In genomic region chrX:7763631-7764393, GRCm38 (mm10) we compare ENCODE assay signal across 8 mouse cellular contexts. TPM values are rescaled to one million over a fixed set of nuclear protein-coding genes. Genes with fewer than 3 reads are reported as not detected.
A peak's percentile ranks its signal among the peaks of the same experiment; 100 is the strongest.
DNase-seq lines count a peak whose midpoint lies in the region; ATAC-seq and TF ChIP-seq lines count a peak whose summit lies in the region.

No protein-coding gene starts in this region.

- TF ChIP-seq CTCF in intestine, postnatal 0 days (IDR thresholded peaks at IDR 0.05; ENCODE audit: low read depth), result no peak
- TF ChIP-seq CTCF in lung, adult 2 months (IDR thresholded peaks at IDR 0.05; ENCODE audit: insufficient read depth, low read length), result no peak

- intact Hi-C loops in left cerebral cortex, postnatal 14 days (cut with DNase I), result no loop called here

- H3K9me3 ChIP-seq in intestine, postnatal 0 days (ENCODE audit: control insufficient read depth), result no peaks in the 10 kb centered on the region
- H3K9me3 ChIP-seq in neural tube, embryonic 14.5 days (ENCODE audit: control insufficient read depth, low read length), result no peaks in the 10 kb centered on the region

- H3K36me3 ChIP-seq in intestine, postnatal 0 days (ENCODE audit: control insufficient read depth, insufficient read depth), result peaks cover 8% of the 10 kb centered on the region; the same call in 1 of the 2 replicates
- peaks cover 3% of the 10 kb centered on the region; the same call in 1 of the 2 replicates for H3K36me3 ChIP-seq in neural tube, embryonic 14.5 days (ENCODE audit: control insufficient read depth, insufficient read depth, low read length)

- ATAC-seq in intestine, postnatal 0 days, result no peak
- no peak for ATAC-seq in neural tube, embryonic 14.5 days (ENCODE audit: low read depth)

- TF ChIP-seq POLR2A in lung, adult 2 months (IDR thresholded peaks at IDR 0.05; ENCODE audit: borderline replicate concordance, extremely low read depth, low read depth, low read length), result no peak

- peak overlapping the region; percentile 63 for H3K4me3 ChIP-seq in intestine, postnatal 0 days (ENCODE audit: low read depth, low read length)
- H3K4me3 ChIP-seq in lung, adult 2 months (replicated peaks; ENCODE audit: extremely low read depth, low read depth, low read length), result peak overlapping the region; percentile 70
- peak overlapping the region; percentile 53 for H3K4me3 ChIP-seq in neural tube, embryonic 14.5 days (ENCODE audit: low read depth, low read length)

- WGBS in intestine, postnatal 0 days, result 12% methylated on average over 22 of the region's 22 CpGs
- 19% methylated on average over 22 of the region's 22 CpGs for WGBS in lung, adult 2 months
- 12% methylated on average over 19 of the region's 22 CpGs for WGBS in neural tube, embryonic 14.5 days

- no peaks in the 10 kb centered on the region for H3K4me1 ChIP-seq in intestine, postnatal 0 days (replicated peaks; ENCODE audit: control insufficient read depth, insufficient read depth, low read length)
- no peaks in the 10 kb centered on the region for H3K4me1 ChIP-seq in lung, adult 2 months (ENCODE audit: control insufficient read depth, insufficient read depth, low read length)
- no peaks in the 10 kb centered on the region for H3K4me1 ChIP-seq in neural tube, embryonic 14.5 days (ENCODE audit: control insufficient read depth, insufficient read depth, low read length)

- H3K27me3 ChIP-seq in intestine, postnatal 0 days (replicated peaks; ENCODE audit: control insufficient read depth, insufficient read depth, low read length), result no peaks in the 10 kb centered on the region
- no peaks in the 10 kb centered on the region for H3K27me3 ChIP-seq in neural tube, embryonic 14.5 days (ENCODE audit: control insufficient read depth, insufficient read depth, low read length)

- peak overlapping the region; percentile 69 for H3K4me2 ChIP-seq in intestine, postnatal 0 days (replicated peaks; ENCODE audit: low read depth)
- peak overlapping the region; percentile 61 for H3K4me2 ChIP-seq in neural tube, embryonic 14.5 days (ENCODE audit: low read depth, low read length)

- H3K9ac ChIP-seq in intestine, postnatal 0 days (ENCODE audit: low read depth, low read length), result no peak overlapping the region; the same call in 1 of the 2 replicates
- peak overlapping the region; percentile 51 for H3K9ac ChIP-seq in neural tube, embryonic 14.5 days (replicated peaks; ENCODE audit: low read depth, low read length)

- peak; percentile 21 to 33 for DNase-seq in left cerebral cortex, postnatal 14 days (ENCODE audit: low spot score in 2 of 2)
- no peak for DNase-seq in left cerebral cortex, adult 8-10 months (ENCODE audit: low spot score in 2 of 2)
- peak; percentile 42 for DNase-seq in adrenal gland, postnatal 10 days
- peak; percentile 98 for DNase-seq in heart, adult 11 months
- peak; percentile 39 for DNase-seq in lung, adult 2 months
- DNase-seq in cerebellum, adult 18-20 months, result no peak

- H3K27ac ChIP-seq in intestine, postnatal 0 days (ENCODE audit: low read depth, low read length), result peak overlapping the region; percentile 28; the same call in 1 of the 2 replicates
- H3K27ac ChIP-seq in neural tube, embryonic 14.5 days (ENCODE audit: low read depth, low read length), result no peak overlapping the region

RNA-seq across cellular contexts. Expression of gene Tfe3, which starts 1.5 kb away (rescaled TPM):
- 10 to 100 TPM; 35.9 to 37.3 TPM for total RNA-seq in left cerebral cortex, postnatal 14 days (2021)
- total RNA-seq in left cerebral cortex, adult 8-10 months (2022), result 10 to 100 TPM; 34.5 to 36.0 (median 35.1) TPM
- 10 to 100 TPM; 35.7 to 39.3 TPM for total RNA-seq in adrenal gland, postnatal 10 days (2021)
- polyA plus RNA-seq in intestine, postnatal 0 days (2015; fragmentation: Nextera tagmentation; extraction: Ambion mirVana), result 15.3 and 16.2 TPM in 2 replicates
- polyA plus RNA-seq in lung, adult 2 months (2012; rRNA removed), result 28.8 and 31.8 TPM in 2 replicates
- polyA plus RNA-seq in neural tube, embryonic 14.5 days (2014; fragmentation: Nextera tagmentation; extraction: Ambion mirVana), result 16.6 and 23.8 TPM in 2 replicates

RNA-seq across cellular contexts. Expression of gene Ccdc120, which starts 13.1 kb away (rescaled TPM):
- total RNA-seq in left cerebral cortex, postnatal 14 days (2021), result 10 to 100 TPM; 23.1 to 23.8 TPM
- total RNA-seq in left cerebral cortex, adult 8-10 months (2022), result 10 to 100 TPM; 15.7 to 26.0 (median 17.6) TPM
- total RNA-seq in adrenal gland, postnatal 10 days (2021), result 1 to 10 TPM; 5.2 to 6.9 TPM
- polyA plus RNA-seq in intestine, postnatal 0 days (2015; fragmentation: Nextera tagmentation; extraction: Ambion mirVana), result 20.7 and 22.2 TPM in 2 replicates
- 33.9 and 34.5 TPM in 2 replicates for polyA plus RNA-seq in lung, adult 2 months (2012; rRNA removed)
- 55.9 and 57.1 TPM in 2 replicates for polyA plus RNA-seq in neural tube, embryonic 14.5 days (2014; fragmentation: Nextera tagmentation; extraction: Ambion mirVana)

RNA-seq across cellular contexts. Expression of gene Gripap1, which starts 25.8 kb away (rescaled TPM):
- 10 to 100 TPM; 83.3 to 92.9 TPM for total RNA-seq in left cerebral cortex, postnatal 14 days (2021)
- total RNA-seq in left cerebral cortex, adult 8-10 months (2022), result 100 to 1,000 TPM; 106 to 111 (median 107) TPM
- 10 to 100 TPM; 34.2 to 48.2 TPM for total RNA-seq in adrenal gland, postnatal 10 days (2021)
- polyA plus RNA-seq in intestine, postnatal 0 days (2015; fragmentation: Nextera tagmentation; extraction: Ambion mirVana), result 17.6 and 22.2 TPM in 2 replicates
- 19.0 and 32.4 TPM in 2 replicates for polyA plus RNA-seq in lung, adult 2 months (2012; rRNA removed)
- polyA plus RNA-seq in neural tube, embryonic 14.5 days (2014; fragmentation: Nextera tagmentation; extraction: Ambion mirVana), result 57.3 and 74.5 TPM in 2 replicates

RNA-seq across cellular contexts. Expression of gene Praf2, which starts 35.6 kb away (rescaled TPM):
- total RNA-seq in left cerebral cortex, postnatal 14 days (2021), result 100 to 1,000 TPM; 102 to 110 TPM
- total RNA-seq in left cerebral cortex, adult 8-10 months (2022), result 100 to 1,000 TPM in 3 of 4 experiments, 10 to 100 TPM in 1; 93.3 to 107 (median 103) TPM
- 10 to 100 TPM; 12.3 to 13.9 TPM for total RNA-seq in adrenal gland, postnatal 10 days (2021)
- 18.2 and 24.0 TPM in 2 replicates for polyA plus RNA-seq in intestine, postnatal 0 days (2015; fragmentation: Nextera tagmentation; extraction: Ambion mirVana)
- polyA plus RNA-seq in lung, adult 2 months (2012; rRNA removed), result 41.0 and 46.2 TPM in 2 replicates
- polyA plus RNA-seq in neural tube, embryonic 14.5 days (2014; fragmentation: Nextera tagmentation; extraction: Ambion mirVana), result 137 and 147 TPM in 2 replicates

RNA-seq across cellular contexts. Expression of gene Gm45208, which starts 41.8 kb away (rescaled TPM):
- total RNA-seq in left cerebral cortex, postnatal 14 days (2021), result not detected
- total RNA-seq in left cerebral cortex, adult 8-10 months (2022), result under 1 TPM in 1 of 4 experiments, not detected in 3; 0.74 TPM
- total RNA-seq in adrenal gland, postnatal 10 days (2021), result not detected
- not detected in 2 replicates for polyA plus RNA-seq in intestine, postnatal 0 days (2015; fragmentation: Nextera tagmentation; extraction: Ambion mirVana)
- polyA plus RNA-seq in lung, adult 2 months (2012; rRNA removed), result 1.7 and 2.7 TPM in 2 replicates
- 0.47 and 2.9 TPM in 2 replicates for polyA plus RNA-seq in neural tube, embryonic 14.5 days (2014; fragmentation: Nextera tagmentation; extraction: Ambion mirVana)

Comparison
In these comparisons a context has a peak if more than half of its experiments do, and no peak if none do; other contexts are left out.
1. DNase-seq: peak in left cerebral cortex, postnatal 14 days (2 of 2), adrenal gland, postnatal 10 days (single experiment), heart, adult 11 months (single experiment) and lung, adult 2 months (single experiment); none in left cerebral cortex, adult 8-10 months (0 of 2) and cerebellum, adult 18-20 months (0 of 2).
2. Peak in every context shown above with its lines, with median percentiles within 50 percentile points of each other: H3K4me3 ChIP-seq.